Mouse (Mus musculus) urinary bladder, adult 2 months (tissue): Measurements from ENCODE around the gene Padi4. TPM values are rescaled to one million over a fixed set of nuclear protein-coding genes. Genes with fewer than 3 reads are reported as not detected.

Experiments used
- DNase-seq: peaks from one replicate; pipeline ENCODE4 v3.0.0; 2022; ENCODE audit warnings: low spot score
- polyA plus RNA-seq: library from polyadenylated mRNA; depleted of rRNA; stranded (reverse); fragments of >200 nt; gene quantifications from 2 replicates; pipeline ENCODE4 v1.2.3, GENCODE M21; 2012; rRNA removed

Gene Padi4
- polyA plus RNA-seq, result 15.6 and 15.9 TPM in 2 replicates

GRCm38 (mm10) chr4:140774025-140774800, at the start of gene Padi4:
Gene Padi4, minus strand, starts transcription at chr4:140774236.
- DNase-seq, result peak; percentile 34

GRCm38 (mm10) chr4:140821988-140822387, 48.0 kb upstream of the Padi4 start:
- no peak for DNase-seq

GRCm38 (mm10) chr4:140817413-140817812, 43.4 kb upstream of the Padi4 start:
- DNase-seq, result no peak

DNA sequence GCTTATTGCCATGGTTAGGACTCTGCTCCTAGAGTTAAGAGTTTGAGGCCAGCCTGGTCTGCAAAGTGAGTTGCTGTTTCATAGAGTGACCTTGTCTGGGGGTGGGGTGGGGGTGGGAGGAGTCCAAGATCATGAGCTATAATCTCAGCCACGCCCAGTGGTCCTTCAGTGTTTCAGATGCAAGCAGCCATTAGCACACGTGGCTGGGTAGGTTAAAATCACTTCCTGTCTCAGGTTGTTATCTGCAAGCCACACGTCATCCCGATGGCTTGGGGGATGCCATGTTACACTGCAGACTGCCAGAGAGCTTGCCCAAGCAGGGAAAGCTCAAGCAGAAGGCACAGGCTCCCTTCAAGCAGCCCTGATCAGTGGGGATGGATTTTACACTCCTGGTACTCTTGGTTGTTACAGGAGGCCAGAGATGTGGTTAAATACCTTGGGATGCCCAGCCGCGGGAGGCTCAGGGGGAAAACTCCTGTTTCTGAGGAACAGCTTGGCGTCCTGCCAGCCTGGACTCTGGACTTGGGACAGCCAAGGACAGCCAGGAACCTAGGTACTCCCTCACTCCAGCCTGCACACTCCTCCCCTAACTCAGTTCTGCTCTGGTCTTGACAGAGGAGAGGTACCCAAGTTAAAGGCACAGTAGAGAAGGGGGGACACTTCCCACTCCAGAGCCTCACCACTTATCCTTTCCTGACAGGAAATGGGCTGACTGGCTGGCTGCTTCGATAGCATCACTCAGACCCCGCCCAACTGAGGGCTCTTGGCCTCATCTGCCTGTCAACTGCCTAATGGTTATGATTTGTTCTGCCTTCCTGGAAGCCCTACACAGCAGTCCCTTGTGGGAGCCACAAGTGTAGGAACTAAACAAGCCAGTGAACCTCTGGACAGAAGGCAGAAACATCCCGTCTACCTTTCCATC, 42.2 kb upstream of the Padi4 start:
- DNase-seq, result no peak

DNA sequence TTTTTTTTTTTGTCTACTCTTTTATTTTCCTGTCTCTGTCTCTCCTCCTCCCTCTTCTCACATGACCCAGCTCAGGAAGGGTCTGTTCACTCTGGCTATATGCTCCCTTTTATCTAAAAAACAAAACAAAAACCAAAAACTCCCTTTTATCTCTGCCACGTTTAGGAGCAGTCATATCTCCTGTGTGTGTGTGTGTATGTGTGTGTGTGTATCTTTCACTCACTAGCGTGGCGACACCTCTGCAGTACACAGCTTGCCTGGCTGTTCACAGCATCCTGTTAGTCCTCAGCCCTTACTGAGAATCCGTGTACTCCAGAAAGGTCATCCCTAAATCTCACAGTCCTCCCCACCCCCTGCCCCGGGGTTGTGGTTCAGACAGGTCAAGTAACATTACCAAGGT, 41.5 kb upstream of the Padi4 start:
- no peak for DNase-seq

DNA sequence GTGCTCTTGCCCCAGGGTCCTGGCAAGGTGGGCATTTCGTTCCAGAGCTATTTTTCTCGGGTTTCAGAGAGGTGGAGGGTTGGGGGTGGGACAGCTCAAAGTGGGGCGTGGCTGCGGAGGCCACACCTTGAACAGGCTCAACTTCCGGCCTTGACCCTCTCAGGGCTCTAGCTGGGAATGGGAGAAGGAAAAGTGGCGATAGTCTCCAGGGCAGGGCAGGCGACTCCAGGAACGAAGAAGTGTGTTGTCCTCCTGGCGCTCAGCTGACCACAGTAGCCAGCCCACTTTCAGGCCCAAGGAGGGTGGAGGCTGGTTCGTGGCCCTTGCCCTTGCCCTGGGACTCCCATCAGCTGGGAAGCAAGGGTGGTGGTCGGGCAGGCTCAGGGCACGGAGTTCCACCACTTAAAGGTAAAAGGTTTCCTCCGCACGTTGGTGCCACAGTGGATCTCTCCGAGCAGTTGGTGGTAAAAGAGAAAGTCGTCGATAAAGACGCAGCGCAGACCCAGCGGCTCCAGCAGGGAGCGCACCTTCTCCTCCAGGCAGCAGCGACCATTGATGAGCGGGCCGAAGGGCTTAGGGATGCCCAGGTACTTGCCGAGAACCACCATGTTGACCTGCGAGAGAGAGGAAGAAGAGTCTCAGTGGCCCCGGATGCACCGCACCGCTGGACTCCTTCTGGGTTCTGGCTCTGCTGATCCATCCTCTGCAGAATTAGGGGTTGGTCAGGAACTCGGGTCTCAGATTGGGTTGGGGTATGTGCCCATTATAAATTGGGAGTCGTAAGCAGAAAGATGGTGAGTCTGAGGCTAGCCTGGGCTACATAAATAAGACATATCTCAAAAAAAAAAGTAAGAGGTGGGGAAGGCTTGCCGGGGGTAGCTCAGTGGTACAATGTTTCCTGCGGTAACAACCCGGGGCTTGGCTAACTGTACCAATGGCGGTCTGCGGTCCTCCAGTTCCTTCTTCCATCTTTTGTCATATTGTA, 40.5 kb upstream of the Padi4 start:
- DNase-seq, result peak; percentile 34

DNA sequence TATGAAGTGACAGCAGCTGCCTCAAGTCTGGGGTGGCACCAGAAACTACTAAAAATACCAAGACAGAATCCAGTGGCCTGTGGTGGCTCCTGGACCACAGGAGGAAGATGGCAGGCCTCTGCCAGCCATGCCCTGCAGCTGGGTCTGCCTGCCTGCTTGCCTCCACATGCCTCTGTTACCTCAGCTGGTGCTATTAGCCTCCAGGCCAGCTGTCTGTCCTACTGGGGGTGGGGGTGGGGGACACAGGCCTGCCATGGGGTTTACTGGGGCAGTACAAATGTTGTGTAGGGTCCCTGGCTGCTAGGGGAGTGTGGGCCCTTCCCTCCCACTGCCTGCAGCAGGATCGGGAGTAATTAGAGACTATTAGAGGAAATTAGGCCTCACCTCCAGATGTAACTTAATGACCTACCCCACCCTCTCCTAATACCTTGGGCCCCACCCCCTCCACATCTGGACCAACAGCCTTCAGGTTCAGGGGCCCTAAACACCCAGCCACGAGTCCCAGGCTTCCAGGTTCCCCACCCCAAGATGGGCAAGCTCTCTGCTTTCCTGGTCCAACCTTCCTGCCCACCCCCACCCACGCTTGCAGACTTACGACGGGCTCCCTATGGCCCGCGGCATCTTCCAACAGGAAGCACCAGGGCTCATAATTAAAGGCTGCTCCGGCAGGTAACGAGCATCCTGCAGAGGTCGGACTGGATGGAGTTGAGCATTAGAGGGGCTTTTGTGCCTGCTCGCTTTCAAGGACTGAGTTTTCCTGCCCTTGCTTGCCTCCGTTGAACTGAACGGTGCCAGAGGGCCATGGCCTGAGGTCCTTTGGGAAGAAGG, 39.5 kb upstream of the Padi4 start:
- DNase-seq, result no peak

GRCm38 (mm10) chr4:140812609-140813008, 38.6 kb upstream of the Padi4 start:
- DNase-seq, result no peak

DNA sequence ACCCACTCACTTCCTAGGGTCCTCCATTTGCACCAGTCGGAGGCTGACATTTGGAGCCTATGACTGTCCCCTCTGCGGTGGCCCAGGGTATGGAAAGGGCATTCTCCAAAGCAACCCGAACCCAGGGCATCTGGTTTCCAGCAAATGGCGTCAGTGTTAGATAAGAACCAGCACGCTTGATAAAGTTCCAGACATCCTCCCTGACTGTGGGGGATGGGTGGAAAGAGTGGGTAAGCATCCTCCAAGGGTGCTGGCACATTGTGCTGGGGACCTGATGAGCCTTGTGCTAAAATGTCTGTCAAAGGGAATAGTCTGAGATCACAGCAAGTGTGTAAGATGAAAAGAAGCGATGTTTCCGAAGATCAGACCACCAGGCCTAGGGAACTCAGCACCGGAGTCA, 38.2 kb upstream of the Padi4 start:
- DNase-seq, result no peak

- DNase-seq, result no peak
Observed at GRCm38 (mm10) chr4:140810458-140811260, 36.6 kb upstream of the Padi4 start, which contains the start of gene Padi3. Gene Padi3, minus strand, starts transcription at chr4:140810648.

GRCm38 (mm10) chr4:140809118-140809517, 35.1 kb upstream of the Padi4 start:
- no peak for DNase-seq

- no peak for DNase-seq
Observed at GRCm38 (mm10) chr4:140804601-140805000, 30.6 kb upstream of the Padi4 start.

GRCm38 (mm10) chr4:140801364-140801763, 27.3 kb upstream of the Padi4 start:
- no peak for DNase-seq

DNA sequence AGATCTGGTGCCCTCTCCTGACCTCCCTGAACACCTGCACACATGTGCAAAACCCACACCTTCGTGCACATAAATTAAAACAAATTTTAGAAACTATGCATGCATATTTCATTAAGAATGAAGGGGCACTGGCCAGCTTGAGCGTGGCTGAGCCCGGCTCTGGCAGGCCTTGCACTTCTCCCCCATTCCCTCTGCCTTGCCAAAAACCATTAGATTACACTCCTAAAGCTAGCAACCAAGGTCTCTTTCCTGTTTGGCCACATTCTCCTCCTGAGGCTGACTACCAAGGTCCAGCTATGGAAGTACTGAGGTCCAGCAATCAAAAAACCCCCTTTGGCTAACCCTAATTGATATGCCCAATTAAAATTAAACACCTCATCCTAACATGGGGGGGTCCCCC, 22.8 kb upstream of the Padi4 start:
- no peak for DNase-seq

GRCm38 (mm10) chr4:140794678-140795077, 20.6 kb upstream of the Padi4 start:
- no peak for DNase-seq

DNA sequence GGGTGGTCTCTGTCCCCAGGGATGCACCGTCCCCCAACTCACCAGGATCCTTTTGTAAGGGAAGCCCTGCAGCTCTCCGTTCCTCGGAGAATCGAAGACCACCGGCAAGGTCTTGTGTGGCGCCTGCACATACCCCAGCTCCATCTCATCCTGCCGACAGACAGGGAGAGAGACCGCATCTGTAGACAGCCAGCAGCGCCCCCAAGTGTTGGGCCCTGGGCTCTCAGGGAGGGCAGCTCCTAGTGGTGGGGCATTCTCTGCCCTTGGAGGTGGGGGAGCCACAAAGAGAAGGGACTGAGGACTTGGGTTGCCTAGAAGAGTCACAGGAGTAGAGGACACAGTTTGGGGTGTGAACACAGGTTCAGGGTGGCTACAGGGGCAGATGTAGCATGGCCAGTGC, 19.8 kb upstream of the Padi4 start:
- no peak for DNase-seq

GRCm38 (mm10) chr4:140792584-140792983, 18.5 kb upstream of the Padi4 start:
- no peak for DNase-seq

DNA sequence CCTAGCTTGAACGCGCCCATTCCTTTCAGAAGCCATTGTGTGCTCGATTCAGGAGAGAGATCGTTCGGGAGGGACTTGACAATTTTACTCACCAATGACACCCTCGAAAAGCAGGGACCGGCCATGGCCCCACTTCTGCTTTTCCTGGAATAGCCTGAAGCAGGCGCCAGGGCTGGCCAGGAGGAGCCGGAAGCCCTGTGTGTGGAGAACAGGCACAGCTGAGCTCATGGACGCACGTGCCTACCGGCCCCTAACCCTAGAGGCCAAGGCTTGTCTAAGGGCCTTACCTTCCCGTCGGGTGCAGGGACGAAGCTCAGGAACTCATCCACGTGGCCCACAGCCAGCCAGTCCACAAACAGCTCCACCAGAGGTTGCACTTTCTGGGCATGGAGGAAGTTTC, 17.0 kb upstream of the Padi4 start:
- no peak for DNase-seq

- DNase-seq, result no peak
Observed at GRCm38 (mm10) chr4:140789983-140790382, 15.9 kb upstream of the Padi4 start.

DNA sequence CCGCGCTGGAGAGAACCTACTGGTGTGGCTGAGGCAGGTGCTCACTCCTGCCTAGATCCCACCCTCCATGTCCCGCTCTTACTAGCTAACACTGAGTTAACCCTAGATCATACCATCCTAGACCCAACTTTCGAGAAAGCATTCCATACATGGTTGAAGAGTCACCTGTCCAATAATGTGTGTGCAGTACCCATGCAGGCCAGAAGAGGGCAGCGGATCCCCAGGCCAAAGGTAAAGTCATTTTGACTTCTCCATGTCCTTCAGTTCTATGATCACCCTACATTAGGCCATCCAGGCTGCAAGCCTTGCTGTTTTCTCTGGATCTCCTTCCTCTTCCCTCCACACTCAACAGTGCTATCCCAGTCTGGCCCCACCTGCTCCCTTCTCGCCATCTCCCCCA, 14.9 kb upstream of the Padi4 start:
- peak; percentile 46 for DNase-seq
